Mouse (Mus musculus): ENCODE measurements around the gene Hnf1a. TPM values are rescaled to one million over a fixed set of nuclear protein-coding genes. Genes with fewer than 3 reads are reported as not detected.
A peak's percentile ranks its signal among the peaks of the same experiment; 100 is the strongest.

The Hnf1a gene
- polyA plus RNA-seq, 1 experiment from 2014 or later: 0.07 TPM

DNA sequence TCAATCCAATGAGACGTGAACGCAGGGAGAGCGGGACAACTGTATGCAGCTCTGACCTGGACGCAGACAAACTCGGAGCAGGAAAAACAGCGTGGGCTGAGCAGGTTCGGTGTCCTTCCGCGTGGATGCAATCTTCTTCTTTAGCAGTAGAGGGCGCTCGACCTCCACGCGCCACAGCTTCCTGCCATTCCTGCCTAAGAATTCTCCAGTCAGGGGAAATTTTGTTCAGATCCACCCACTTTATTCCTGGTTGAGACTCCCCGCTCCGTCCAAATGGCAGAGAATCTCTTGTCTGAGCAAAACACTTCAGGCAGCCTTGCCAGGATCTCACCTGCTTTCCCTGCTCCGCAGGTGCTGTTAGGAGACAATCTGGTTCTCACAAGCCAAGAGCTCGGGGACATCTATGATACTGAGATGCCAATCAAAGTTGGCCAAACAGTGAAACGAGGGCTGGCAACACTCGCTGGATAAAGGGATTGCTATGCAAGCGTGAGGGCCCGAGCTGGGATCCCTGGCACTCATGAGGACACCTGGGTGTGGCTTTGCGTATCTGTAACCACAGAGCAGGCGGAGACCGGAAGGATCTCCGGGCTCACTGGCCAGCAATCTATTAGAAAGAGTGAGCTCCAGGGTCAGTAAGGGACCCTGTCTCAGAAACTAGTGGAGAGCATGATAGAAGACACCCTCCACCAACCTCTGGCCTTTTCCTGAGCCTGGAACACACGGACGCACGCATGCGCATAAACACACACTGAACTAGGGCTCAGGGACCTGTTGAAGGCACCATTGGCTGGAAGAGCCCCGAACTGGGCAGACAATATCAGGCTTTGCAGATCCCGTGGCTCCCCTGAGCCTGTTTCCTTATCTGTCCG is 8.6 kb upstream of the Hnf1a start:
- Histone ChIP-seq H3K9ac (peak overlapping the region; percentile 35), H3K4me2 (replicated peaks) (peak overlapping the region; percentile 92), H3K27me3 (no peaks in the 10 kb centered on the region), H3K9me3 (replicated peaks) (no peaks in the 10 kb centered on the region), H3K36me3 (no peaks in the 10 kb centered on the region), H3K4me3 (replicated peaks) (peak overlapping the region; percentile 46), H3K27ac (replicated peaks) (peak overlapping the region; percentile 76), H3K4me1 (peaks cover 19% of the 10 kb centered on the region)
- 0 out of 2 replicates have a peak, but pooled peaks have one; percentile 58 for ATAC-seq (ENCODE audit: insufficient number of reproducible peaks, low FRiP score, low TSS enrichment, low read depth)
- 4% methylated on average over 32 of the region's 32 CpGs for WGBS

DNA sequence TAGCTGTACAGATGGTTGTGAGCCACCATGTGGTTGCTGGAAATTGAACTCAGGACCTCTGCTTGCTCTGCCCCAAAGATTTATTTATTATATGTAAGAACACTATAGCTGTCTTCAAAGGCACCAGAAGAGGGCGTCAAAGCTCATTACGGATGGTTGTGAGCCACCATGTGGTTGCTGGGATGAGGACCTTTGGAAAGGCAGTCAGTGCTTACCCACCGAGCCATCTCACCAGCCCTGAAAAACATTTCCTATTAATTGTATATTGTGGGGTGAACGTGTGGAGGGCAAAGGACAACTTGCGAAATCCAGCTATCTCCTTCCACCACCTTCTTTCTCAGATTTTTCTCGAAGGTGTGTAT is 8.0 kb upstream of the Hnf1a start:
- peak overlapping the region; percentile 92 for H3K4me2 ChIP-seq (replicated peaks)
- no peaks in the 10 kb centered on the region for H3K9me3 ChIP-seq (replicated peaks)
- peak overlapping the region; percentile 46 for H3K4me3 ChIP-seq (replicated peaks)
- H3K27ac ChIP-seq (replicated peaks): 0 out of 2 replicates have a peak overlapping the region, but pooled peaks have one; percentile 48
- WGBS: 1% methylated on average over 6 of the region's 6 CpGs
- no peaks in the 10 kb centered on the region for H3K27me3 ChIP-seq
- no peak for ATAC-seq (ENCODE audit: insufficient number of reproducible peaks, low FRiP score, low TSS enrichment, low read depth)
- no peak overlapping the region for H3K9ac ChIP-seq
- H3K4me1 ChIP-seq: peaks cover 19% of the 10 kb centered on the region
- H3K36me3 ChIP-seq: no peaks in the 10 kb centered on the region

DNA sequence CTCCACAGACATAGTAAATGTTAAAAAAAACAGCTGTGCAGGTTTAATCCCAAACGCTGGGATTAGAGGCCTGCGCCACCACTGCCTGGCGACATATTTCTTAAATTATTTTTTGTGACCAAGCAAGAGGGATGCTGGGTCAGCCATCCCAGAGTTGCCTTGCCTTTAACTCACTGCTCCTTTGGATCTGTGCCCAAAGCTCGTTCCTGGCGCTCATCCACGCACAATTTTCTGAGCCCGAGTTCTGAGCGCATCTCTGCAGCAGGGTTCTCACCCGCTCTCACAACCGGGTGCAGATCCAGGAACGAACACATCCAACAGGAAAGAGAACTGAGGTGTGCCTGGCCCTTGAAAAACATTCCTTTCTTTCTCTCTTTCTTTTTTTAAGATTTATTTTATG is 7.6 kb upstream of the Hnf1a start:
- Histone ChIP-seq H3K27me3 (no peaks in the 10 kb centered on the region), H3K4me2 (replicated peaks) (no peak overlapping the region), H3K4me3 (replicated peaks) (no peak overlapping the region), H3K27ac (replicated peaks) (no peak overlapping the region), H3K4me1 (peaks cover 19% of the 10 kb centered on the region), H3K36me3 (no peaks in the 10 kb centered on the region), H3K9ac (no peak overlapping the region), H3K9me3 (replicated peaks) (no peaks in the 10 kb centered on the region)
- ATAC-seq (ENCODE audit: insufficient number of reproducible peaks, low FRiP score, low TSS enrichment, low read depth): no peak
- 58% methylated on average over 11 of the region's 11 CpGs for WGBS

DNA sequence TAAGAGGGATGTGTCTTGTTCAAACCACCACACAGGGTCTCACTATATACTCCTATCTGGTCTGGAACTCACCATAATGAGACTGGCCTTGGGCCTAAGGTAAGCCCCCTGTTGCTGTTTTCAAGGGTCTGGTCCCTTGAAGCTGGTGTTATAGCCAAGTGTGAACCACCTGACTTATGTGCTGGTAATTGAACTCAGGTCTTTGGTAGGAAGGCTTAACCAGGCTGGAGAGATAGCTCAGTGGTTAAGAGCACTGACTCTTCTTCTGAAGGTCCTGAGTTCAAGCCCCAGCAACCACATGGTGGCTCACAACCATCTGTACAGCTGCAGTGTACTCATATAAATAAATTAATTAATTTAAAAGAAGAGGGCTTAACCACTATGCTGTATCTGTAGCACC is 6.0 kb upstream of the Hnf1a start:
- Histone ChIP-seq H3K4me2 (replicated peaks) (no peak overlapping the region), H3K4me1 (peaks cover 19% of the 10 kb centered on the region), H3K9ac (no peak overlapping the region), H3K27ac (replicated peaks) (no peak overlapping the region), H3K27me3 (no peaks in the 10 kb centered on the region), H3K9me3 (replicated peaks) (no peaks in the 10 kb centered on the region), H3K36me3 (no peaks in the 10 kb centered on the region), H3K4me3 (replicated peaks) (no peak overlapping the region)
- no peak for ATAC-seq (ENCODE audit: insufficient number of reproducible peaks, low FRiP score, low TSS enrichment, low read depth)

DNA sequence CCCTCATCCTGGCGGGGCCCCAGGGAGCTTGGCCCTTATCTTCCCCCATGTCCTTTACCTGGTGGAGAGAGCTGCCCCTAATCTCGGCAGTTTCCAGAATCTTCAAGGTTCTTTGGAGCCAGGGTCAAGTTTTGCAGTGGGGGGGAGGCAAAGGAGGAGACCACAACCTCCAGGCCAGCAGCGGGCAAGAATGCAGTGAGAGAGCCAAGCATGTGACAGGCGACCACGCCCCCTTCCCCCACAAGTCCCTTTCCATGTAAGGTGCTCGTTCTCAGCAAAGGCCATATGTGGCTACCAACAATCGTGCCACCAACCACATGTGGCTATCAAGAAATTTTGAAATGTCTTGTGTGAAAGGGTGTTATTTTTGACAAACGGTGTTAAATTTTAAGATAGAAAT is 2.2 kb upstream of the Hnf1a start:
- H3K4me2 ChIP-seq (replicated peaks): no peak overlapping the region
- no peak overlapping the region for H3K27ac ChIP-seq (replicated peaks)
- H3K4me1 ChIP-seq: no peaks in the 10 kb centered on the region
- no peak overlapping the region for H3K9ac ChIP-seq
- no peaks in the 10 kb centered on the region for H3K9me3 ChIP-seq (replicated peaks)
- H3K4me3 ChIP-seq (replicated peaks): no peak overlapping the region
- ATAC-seq (ENCODE audit: insufficient number of reproducible peaks, low FRiP score, low TSS enrichment, low read depth): no peak
- H3K27me3 ChIP-seq: peaks cover 8% of the 10 kb centered on the region
- 71% methylated on average over 8 of the region's 8 CpGs for WGBS
- no peaks in the 10 kb centered on the region for H3K36me3 ChIP-seq

DNA sequence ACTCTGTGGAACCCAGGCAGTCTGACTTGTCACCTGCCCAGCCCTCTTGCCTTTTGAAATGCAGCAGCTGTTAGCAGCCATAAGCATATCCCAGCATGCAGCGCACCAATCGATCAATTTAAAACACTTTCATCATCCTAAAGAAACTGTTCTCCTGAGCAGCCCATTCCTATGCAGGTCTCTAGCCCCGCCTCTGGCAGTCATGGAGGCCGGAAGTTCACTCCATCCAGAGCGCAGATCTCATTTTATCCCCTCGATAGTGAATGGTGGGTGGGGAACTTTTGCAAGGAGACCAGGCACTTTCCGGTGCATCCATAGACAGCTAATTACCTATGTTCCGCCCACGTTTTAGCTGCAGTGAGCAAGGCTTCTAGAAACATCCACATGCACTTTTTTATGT is 1.3 kb upstream of the Hnf1a start:
- Histone ChIP-seq H3K4me1 (no peaks in the 10 kb centered on the region), H3K27ac (replicated peaks) (no peak overlapping the region), H3K4me3 (replicated peaks) (no peak overlapping the region), H3K4me2 (replicated peaks) (no peak overlapping the region), H3K27me3 (peaks cover 16% of the 10 kb centered on the region), H3K36me3 (no peaks in the 10 kb centered on the region), H3K9me3 (replicated peaks) (no peaks in the 10 kb centered on the region), H3K9ac (no peak overlapping the region)
- ATAC-seq (ENCODE audit: insufficient number of reproducible peaks, low FRiP score, low TSS enrichment, low read depth): no peak
- 87% methylated on average over 9 of the region's 9 CpGs for WGBS

DNA sequence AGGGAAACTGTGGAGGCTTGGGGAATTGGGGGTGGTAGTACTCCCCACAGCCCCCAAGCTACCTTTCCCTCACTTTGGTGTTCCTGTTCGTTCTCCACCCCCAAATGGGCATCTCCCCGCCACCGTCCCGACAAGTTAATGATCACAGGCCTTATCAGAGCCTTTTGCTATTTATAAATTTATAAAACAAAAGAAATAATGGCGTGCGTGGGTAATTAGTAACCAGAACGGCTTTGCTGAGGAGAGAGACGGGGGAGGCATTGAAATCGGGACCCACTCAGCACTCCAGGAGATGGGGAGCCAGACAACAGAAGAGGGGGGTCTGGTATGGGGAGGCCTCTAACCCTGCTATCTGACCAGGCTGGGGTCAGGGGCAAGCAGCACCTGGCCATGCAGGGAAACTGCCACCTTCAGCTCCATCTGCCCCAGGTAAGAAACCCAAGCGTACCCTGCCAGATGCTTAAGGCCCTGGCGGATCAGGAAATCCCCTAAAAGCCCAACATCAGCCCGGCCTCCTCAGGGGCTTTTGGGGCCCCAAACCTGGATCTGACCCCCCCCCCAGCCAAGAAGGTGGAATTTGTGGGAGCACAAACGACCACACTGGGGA is 1.2 kb downstream of the Hnf1a start:
- H3K4me3 ChIP-seq (replicated peaks): no peak overlapping the region
- WGBS: 52% methylated on average over 13 of the region's 13 CpGs
- ATAC-seq (ENCODE audit: insufficient number of reproducible peaks, low FRiP score, low TSS enrichment, low read depth): no peak
- no peaks in the 10 kb centered on the region for H3K4me1 ChIP-seq
- no peak overlapping the region for H3K27ac ChIP-seq (replicated peaks)
- H3K27me3 ChIP-seq: peaks cover 16% of the 10 kb centered on the region
- no peak overlapping the region for H3K4me2 ChIP-seq (replicated peaks)
- no peaks in the 10 kb centered on the region for H3K9me3 ChIP-seq (replicated peaks)
- no peak overlapping the region for H3K9ac ChIP-seq
- no peaks in the 10 kb centered on the region for H3K36me3 ChIP-seq

DNA sequence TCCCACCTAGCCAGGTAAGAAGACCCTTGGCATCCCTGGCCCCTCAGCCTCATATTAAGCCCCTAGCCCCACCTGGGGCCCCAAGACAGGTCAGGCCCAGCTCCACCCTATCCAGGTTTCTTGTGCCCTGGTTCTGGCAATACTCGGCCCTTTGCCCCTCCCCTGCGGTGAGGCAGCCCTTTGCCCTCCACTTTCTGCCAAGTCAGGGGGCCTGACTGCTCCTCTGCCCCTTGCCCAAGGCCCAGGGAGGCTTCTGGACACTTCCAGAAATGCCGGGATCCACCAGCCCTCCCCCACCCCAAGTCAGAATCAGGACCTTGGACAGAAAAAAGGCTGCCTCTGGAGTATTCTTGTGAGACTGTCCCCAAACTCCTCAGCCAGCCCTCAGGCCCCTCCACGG is 1.8 kb downstream of the Hnf1a start:
- no peak for ATAC-seq (ENCODE audit: insufficient number of reproducible peaks, low FRiP score, low TSS enrichment, low read depth)
- no peak overlapping the region for H3K27ac ChIP-seq (replicated peaks)
- no peaks in the 10 kb centered on the region for H3K4me1 ChIP-seq
- H3K27me3 ChIP-seq: peaks cover 16% of the 10 kb centered on the region
- H3K4me2 ChIP-seq (replicated peaks): no peak overlapping the region
- no peaks in the 10 kb centered on the region for H3K36me3 ChIP-seq
- H3K4me3 ChIP-seq (replicated peaks): no peak overlapping the region
- no peak overlapping the region for H3K9ac ChIP-seq
- WGBS: 7% methylated on average over 4 of the region's 4 CpGs
- no peaks in the 10 kb centered on the region for H3K9me3 ChIP-seq (replicated peaks)

DNA sequence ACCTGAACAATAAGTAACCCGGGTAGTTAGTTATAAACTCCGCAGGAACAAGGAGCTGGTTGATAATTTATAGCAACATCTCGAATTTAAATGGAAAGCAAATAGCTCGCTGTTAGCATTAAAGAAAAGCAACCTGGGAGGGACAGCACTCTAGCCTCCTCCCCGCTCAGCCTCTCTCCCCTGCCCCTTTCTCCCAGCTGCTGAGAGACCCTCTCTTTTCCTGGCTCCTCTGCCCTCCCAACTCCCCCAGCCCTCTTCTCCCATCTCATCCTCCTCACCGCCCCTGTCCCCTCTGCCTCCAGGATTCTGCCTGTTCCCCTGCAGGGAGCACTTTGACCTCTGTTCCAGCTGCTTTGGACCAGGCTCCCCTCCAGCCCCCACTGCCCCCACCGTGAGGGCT is 2.2 kb downstream of the Hnf1a start:
- Histone ChIP-seq H3K27me3 (peaks cover 16% of the 10 kb centered on the region), H3K4me3 (replicated peaks) (no peak overlapping the region), H3K27ac (replicated peaks) (no peak overlapping the region), H3K9me3 (replicated peaks) (no peaks in the 10 kb centered on the region), H3K4me1 (no peaks in the 10 kb centered on the region), H3K9ac (no peak overlapping the region), H3K36me3 (no peaks in the 10 kb centered on the region), H3K4me2 (replicated peaks) (no peak overlapping the region)
- ATAC-seq (ENCODE audit: insufficient number of reproducible peaks, low FRiP score, low TSS enrichment, low read depth): no peak
- WGBS: 25% methylated on average over 7 of the region's 7 CpGs

DNA sequence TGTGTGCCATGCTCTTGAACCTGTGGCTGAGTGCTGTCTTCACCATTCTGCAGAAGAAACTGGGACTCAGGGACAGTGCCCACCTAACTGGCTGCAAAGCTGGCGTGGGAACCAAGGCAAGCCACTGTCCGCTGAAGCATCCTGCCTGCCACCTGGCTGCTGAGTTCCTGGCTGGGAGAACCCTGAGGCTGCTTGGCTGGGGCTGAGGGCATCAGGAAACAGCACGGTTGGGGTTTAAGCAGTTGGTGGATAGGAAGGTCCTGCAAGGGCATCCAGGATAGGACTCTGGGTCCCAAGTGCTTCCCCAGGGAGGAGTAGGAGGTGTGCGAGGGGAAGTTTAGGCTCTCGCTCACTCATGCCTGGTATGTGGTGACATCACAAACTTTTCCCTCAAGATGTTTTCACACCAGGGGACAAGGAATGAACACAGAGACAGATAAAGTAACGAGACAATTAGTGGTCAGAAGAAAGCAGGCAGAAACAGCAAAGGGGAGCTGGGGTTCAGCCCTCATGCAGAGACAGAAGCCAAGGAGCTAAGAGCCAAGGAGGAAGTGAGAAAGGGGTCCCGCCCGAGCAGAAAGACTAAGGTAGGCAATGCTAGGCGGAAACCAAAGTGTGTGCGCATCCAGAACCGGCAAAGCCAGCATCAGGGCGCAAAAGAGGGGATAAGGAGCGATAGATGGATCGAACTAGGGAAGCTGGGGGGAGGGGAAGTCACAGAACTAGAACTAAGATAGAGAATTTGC is 3.2 kb downstream of the Hnf1a start:
- H3K4me3 ChIP-seq (replicated peaks): no peak overlapping the region
- H3K4me2 ChIP-seq (replicated peaks): no peak overlapping the region
- no peaks in the 10 kb centered on the region for H3K4me1 ChIP-seq
- no peak overlapping the region for H3K9ac ChIP-seq
- no peak overlapping the region for H3K27ac ChIP-seq (replicated peaks)
- no peak for ATAC-seq (ENCODE audit: insufficient number of reproducible peaks, low FRiP score, low TSS enrichment, low read depth)
- WGBS: 30% methylated on average over 14 of the region's 14 CpGs
- peaks cover 16% of the 10 kb centered on the region for H3K27me3 ChIP-seq
- H3K36me3 ChIP-seq: no peaks in the 10 kb centered on the region
- H3K9me3 ChIP-seq (replicated peaks): no peaks in the 10 kb centered on the region

Measured in embryonic facial prominence, embryonic 15.5 days (tissue).